Mouse (Mus musculus) limb, embryonic 11.5 days (tissue): ENCODE measurements around the gene Cpne8. TPM values are rescaled to one million over a fixed set of nuclear protein-coding genes. Genes with fewer than 3 reads are reported as not detected.

Source experiments
- ATAC-seq: fragments of 200-750 bp; cut with Nextera tagmentation; 2 replicates; pipeline ENCODE4 v1.8.0; 2017; ENCODE audit warnings: low read depth; ENCODE audit not compliant: insufficient number of reproducible peaks, low FRiP score, low TSS enrichment
- DNase-seq: peaks from one replicate; pipeline ENCODE4 v3.0.0-alpha.2; 2015; ENCODE audit warnings: low spot score
- H3K27ac ChIP-seq: fragments of 300-500 bp; sonication (generic); replicated peaks from 2 replicates; pipeline ENCODE4 v1.5.1; 2014; ENCODE audit warnings: low read depth, mild to moderate bottlenecking, low read length
- H3K27me3 ChIP-seq: fragments of 300-500 bp; sonication (generic); 2 replicates; pipeline ENCODE4 v1.6.1; 2014; ENCODE audit warnings: mild to moderate bottlenecking, low read length, mixed read lengths; ENCODE audit not compliant: control insufficient read depth, insufficient read depth
- H3K36me3 ChIP-seq: fragments of 300-500 bp; sonication (generic); 2 replicates; pipeline ENCODE4 v1.6.1; 2014; ENCODE audit warnings: mild to moderate bottlenecking, low read length, moderate library complexity, mixed read lengths; ENCODE audit not compliant: control insufficient read depth, insufficient read depth
- H3K4me1 ChIP-seq: fragments of 300-500 bp; sonication (generic); 2 replicates; pipeline ENCODE4 v1.6.1; 2014; ENCODE audit warnings: low read length, mixed read lengths; ENCODE audit not compliant: control insufficient read depth, insufficient read depth
- H3K4me2 ChIP-seq: fragments of 300-500 bp; sonication (generic); 2 replicates; pipeline ENCODE4 v1.6.1; 2014; ENCODE audit warnings: low read depth, mild to moderate bottlenecking, moderate library complexity; ENCODE audit not compliant: severe bottlenecking
- H3K4me3 ChIP-seq: fragments of 300-500 bp; sonication (generic); 2 replicates; pipeline ENCODE4 v1.5.1; 2014; ENCODE audit warnings: low read depth, low read length
- H3K9ac ChIP-seq: fragments of 300-500 bp; sonication (generic); 2 replicates; pipeline ENCODE4 v1.6.1; 2014; ENCODE audit warnings: mild to moderate bottlenecking, low read length
- H3K9me3 ChIP-seq: fragments of 300-500 bp; sonication (generic); 2 replicates; pipeline ENCODE4 v1.6.1; 2016; ENCODE audit warnings: low read length; ENCODE audit not compliant: control insufficient read depth
- WGBS: fragments of 180-500 bp; shearing (Covaris S2); extraction: QIAGEN DNeasy Blood & Tissue Kit; methylation state at CpG from one replicate; pipeline ENCODE4 v1.1.7; 2014; 5-methylcytosine and 5-hydroxymethylcytosine counted together
- polyA plus RNA-seq: library from polyadenylated mRNA; unstranded; fragments of >200 nt; fragmentation: Nextera tagmentation; extraction: Ambion mirVana; gene quantifications from 2 replicates; pipeline ENCODE4 v1.2.1, GENCODE M21; 2014

Gene Cpne8
- polyA plus RNA-seq, 1 experiment from 2014 or later = 3.3 TPM

- Histone ChIP-seq H3K27me3 (no peaks in the 10 kb centered on the region), H3K27ac (no peak overlapping the region), H3K4me3 (no peak overlapping the region), H3K36me3 (no peaks in the 10 kb centered on the region), H3K4me1 (peaks cover 3% of the 10 kb centered on the region; the same call in 1 of the 2 replicates), H3K4me2 (no peak overlapping the region), H3K9ac (no peak overlapping the region), H3K9me3 (no peaks in the 10 kb centered on the region)
- DNase-seq (no peak), ATAC-seq (no peak)
- 92% methylated on average over 3 of the region's 3 CpGs for WGBS
These were observed 72.1 kb downstream of the Cpne8 start for GRCm38 (mm10) chr15:90607181-90607580.

DNA sequence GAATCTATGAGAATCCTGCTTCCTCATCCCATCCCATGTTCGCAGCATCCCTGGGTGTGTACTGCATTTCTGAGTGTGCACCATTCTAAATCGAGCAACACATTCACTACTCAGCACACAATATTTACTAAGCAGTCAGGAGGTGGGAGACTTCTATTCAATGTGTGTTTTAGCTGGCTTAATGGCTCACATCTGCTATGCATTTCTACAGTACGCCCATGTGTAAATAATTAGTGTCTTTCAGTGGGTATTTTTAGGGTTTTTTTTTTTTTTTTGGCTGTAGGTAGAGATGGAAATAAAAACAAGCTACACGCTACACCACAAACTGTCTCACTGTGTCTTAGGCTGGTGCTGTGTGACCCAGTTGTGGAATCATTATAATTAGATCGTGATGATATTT, 75.6 kb downstream of the Cpne8 start:
- Histone ChIP-seq H3K4me2 (no peak overlapping the region), H3K9me3 (no peaks in the 10 kb centered on the region), H3K4me1 (peaks cover 3% of the 10 kb centered on the region; the same call in 1 of the 2 replicates), H3K36me3 (no peaks in the 10 kb centered on the region), H3K27ac (no peak overlapping the region), H3K4me3 (no peak overlapping the region), H3K9ac (no peak overlapping the region), H3K27me3 (no peaks in the 10 kb centered on the region)
- 34% methylated on average over 5 of the region's 5 CpGs for WGBS
- DNase-seq (peak; percentile 43), ATAC-seq (peak; percentile 79)

DNA sequence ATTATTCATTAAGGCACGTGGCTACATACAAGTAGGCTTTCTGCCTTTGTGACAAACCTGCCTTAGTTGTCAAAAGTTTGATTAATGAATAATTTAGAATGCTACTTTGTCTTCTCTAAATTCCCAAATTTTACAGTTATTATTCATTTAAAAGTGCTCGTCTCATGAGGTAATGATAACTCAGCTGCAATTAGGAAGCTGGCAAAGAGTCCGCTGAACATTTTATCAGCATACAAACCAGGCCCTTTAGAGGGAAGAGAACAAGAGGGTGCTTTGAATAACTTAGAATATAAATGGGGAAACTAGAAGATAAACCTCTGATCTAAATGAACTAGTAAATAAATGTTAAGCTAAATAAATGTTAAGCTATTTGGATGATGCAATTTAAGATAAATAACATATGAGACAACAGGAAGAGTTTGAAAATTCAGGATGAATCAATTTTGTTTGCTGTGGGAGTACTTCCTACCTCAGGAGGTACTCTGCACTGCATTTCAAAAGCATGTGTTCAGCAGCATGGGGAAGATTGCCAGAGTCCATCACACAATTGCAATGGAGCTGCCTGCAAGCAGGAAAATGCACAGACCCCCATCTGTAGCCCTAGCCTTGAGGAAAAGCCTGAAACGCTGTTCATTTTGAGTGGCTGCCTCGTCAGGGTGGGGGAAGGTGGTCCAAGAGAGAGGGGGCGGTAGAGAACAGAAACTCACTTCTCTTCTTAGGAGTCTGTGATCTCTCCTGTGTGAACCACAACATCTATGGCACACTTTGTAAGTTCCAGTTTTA, 81.3 kb downstream of the Cpne8 start:
- DNase-seq (no peak), ATAC-seq (no peak)
- H3K27ac ChIP-seq = no peak overlapping the region
- H3K36me3 ChIP-seq = no peaks in the 10 kb centered on the region
- H3K9me3 ChIP-seq = no peaks in the 10 kb centered on the region
- H3K9ac ChIP-seq = no peak overlapping the region
- no peaks in the 10 kb centered on the region for H3K27me3 ChIP-seq
- no peak overlapping the region for H3K4me2 ChIP-seq
- H3K4me3 ChIP-seq = no peak overlapping the region
- peaks cover 3% of the 10 kb centered on the region; the same call in 1 of the 2 replicates for H3K4me1 ChIP-seq
- WGBS = 72% methylated on average over 6 of the region's 6 CpGs

DNA sequence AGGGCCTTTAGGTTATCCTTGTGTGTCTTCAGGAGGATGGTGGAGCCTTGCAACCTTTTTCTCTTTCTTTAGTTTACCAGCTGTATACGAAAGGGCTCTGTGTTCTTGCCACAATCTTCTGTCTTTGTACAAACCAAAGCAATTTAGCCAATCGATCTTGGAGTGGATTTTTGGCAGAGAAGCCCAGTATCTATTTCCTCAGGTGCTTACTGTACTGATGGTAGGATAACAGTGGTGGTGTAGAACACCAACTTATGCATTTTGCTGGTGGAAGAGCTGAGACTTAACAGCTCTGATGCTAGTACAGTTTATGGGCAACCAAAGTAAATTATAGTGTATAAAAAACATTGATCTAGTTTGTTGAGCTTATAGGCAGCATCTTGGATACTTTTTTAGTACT, 83.6 kb downstream of the Cpne8 start:
- H3K9me3 ChIP-seq = no peaks in the 10 kb centered on the region
- no peaks in the 10 kb centered on the region for H3K27me3 ChIP-seq
- no peak overlapping the region for H3K4me3 ChIP-seq
- H3K36me3 ChIP-seq = no peaks in the 10 kb centered on the region
- DNase-seq (no peak), ATAC-seq (no peak)
- H3K4me1 ChIP-seq = no peaks in the 10 kb centered on the region
- no peak overlapping the region for H3K27ac ChIP-seq
- H3K9ac ChIP-seq = no peak overlapping the region
- no peak overlapping the region for H3K4me2 ChIP-seq
- WGBS = 88% methylated on average over 2 of the region's 2 CpGs

GRCm38 (mm10) chr15:90589587-90589986, 89.6 kb downstream of the Cpne8 start:
- Histone ChIP-seq H3K27me3 (no peaks in the 10 kb centered on the region), H3K4me3 (no peak overlapping the region), H3K4me2 (no peak overlapping the region), H3K9ac (no peak overlapping the region), H3K9me3 (no peaks in the 10 kb centered on the region), H3K4me1 (no peaks in the 10 kb centered on the region), H3K27ac (no peak overlapping the region), H3K36me3 (no peaks in the 10 kb centered on the region)
- 78% methylated on average over 7 of the region's 7 CpGs for WGBS
- ATAC-seq (no peak), DNase-seq (no peak)

DNA sequence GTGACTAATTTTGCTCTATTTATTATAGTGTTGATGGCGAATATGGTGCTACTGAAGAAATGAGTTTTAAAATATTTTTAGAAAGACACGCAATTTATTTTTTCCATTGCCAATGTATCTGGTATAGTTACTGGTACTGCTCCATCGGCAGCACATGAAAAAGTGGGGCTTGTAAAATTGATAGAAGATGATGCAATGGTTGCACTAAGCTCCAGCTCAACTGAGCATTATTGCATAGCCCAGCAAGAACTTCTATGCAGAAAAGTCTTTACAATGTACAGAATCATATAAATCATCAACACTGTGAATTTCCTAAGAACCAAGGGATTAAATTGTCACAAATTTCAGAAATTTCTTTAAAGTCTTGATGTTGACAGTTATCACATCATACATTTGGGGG, 101.8 kb downstream of the Cpne8 start:
- Histone ChIP-seq H3K4me2 (no peak overlapping the region), H3K27me3 (no peaks in the 10 kb centered on the region), H3K4me3 (no peak overlapping the region), H3K9me3 (no peaks in the 10 kb centered on the region), H3K9ac (no peak overlapping the region), H3K36me3 (no peaks in the 10 kb centered on the region), H3K4me1 (no peaks in the 10 kb centered on the region), H3K27ac (no peak overlapping the region)
- DNase-seq (no peak), ATAC-seq (no peak)
- WGBS = 87% methylated on average over 3 of the region's 3 CpGs

DNA sequence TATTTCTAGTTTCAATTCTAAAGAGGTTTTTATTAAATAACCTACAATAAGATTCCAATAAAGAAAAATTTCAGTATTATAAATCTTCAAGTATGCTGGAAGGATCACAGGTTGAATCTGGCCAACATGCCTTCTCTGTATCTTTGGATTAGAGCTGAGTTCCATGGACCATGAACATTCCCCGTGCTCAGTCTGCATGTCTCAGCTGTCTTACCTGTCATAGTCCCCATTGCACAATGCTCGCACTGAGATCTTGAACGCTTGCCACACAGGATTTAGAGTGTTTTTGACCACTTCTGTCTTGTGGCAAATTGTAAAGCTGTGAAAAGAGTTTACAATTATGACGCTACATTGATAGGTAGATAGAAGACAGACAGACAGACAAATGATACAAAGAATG, 110.0 kb downstream of the Cpne8 start:
- no peak overlapping the region for H3K4me2 ChIP-seq
- H3K36me3 ChIP-seq = no peaks in the 10 kb centered on the region
- H3K4me3 ChIP-seq = no peak overlapping the region
- H3K9ac ChIP-seq = no peak overlapping the region
- ATAC-seq (no peak), DNase-seq (no peak)
- no peaks in the 10 kb centered on the region for H3K9me3 ChIP-seq
- 94% methylated on average over 4 of the region's 4 CpGs for WGBS
- no peaks in the 10 kb centered on the region for H3K27me3 ChIP-seq
- no peak overlapping the region for H3K27ac ChIP-seq
- H3K4me1 ChIP-seq = 0 out of 2 replicates have a peak, but pooled peaks cover 2% of the 10 kb centered on the region

DNA sequence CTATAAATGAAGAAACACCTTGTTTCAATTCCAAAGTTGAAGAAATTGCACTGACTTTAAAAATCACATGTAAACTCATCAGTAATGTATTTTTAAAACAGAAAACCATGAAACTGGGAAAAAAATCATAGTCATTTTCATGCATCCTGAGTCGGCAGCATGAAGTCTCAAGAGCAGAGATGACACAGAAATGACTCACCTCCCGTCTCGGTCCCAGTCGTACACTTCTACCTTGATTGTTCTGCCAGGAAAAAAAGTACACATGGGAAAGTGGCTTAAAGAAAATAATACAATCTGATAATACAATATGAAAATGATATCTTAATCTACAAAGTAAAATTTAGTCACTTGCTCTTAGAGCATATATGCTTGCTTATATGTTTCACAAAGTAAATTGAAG, 111.2 kb downstream of the Cpne8 start:
- Histone ChIP-seq H3K27ac (no peak overlapping the region), H3K4me1 (0 out of 2 replicates have a peak, but pooled peaks cover 3% of the 10 kb centered on the region), H3K4me3 (no peak overlapping the region), H3K27me3 (no peaks in the 10 kb centered on the region), H3K9ac (no peak overlapping the region), H3K9me3 (no peaks in the 10 kb centered on the region), H3K4me2 (no peak overlapping the region), H3K36me3 (no peaks in the 10 kb centered on the region)
- 91% methylated on average over 4 of the region's 4 CpGs for WGBS
- ATAC-seq (no peak), DNase-seq (no peak)
